Mouse (Mus musculus) hindbrain, postnatal 0 days (tissue): ENCODE measurements at regions not wholly inside any gene's neighbourhood (a gene's known extent, or its start where the extent isn't known, plus 50 kb on each side); places are given as distances from the start of the nearest gene placed in this dataset.

Source experiments
- ATAC-seq: fragments of 200-750 bp; cut with Nextera tagmentation; 2 replicates; pipeline ENCODE4 v1.8.0; 2017; ENCODE audit warnings: mild to moderate bottlenecking, moderate TSS enrichment, moderate library complexity
- DNase-seq: peaks from one replicate; pipeline ENCODE4 v3.0.0-alpha.2; 2015; ENCODE audit warnings: low spot score
- H3K27ac ChIP-seq: fragments of 300-500 bp; sonication (generic); 2 replicates; pipeline ENCODE4 v1.5.1; 2014; ENCODE audit warnings: mild to moderate bottlenecking
- H3K27me3 ChIP-seq: fragments of 300-500 bp; sonication (generic); 2 replicates; pipeline ENCODE4 v1.6.1; 2014; ENCODE audit warnings: low read length, mixed read lengths; ENCODE audit not compliant: insufficient read depth
- H3K36me3 ChIP-seq: fragments of 300-500 bp; sonication (generic); 2 replicates; pipeline ENCODE4 v1.6.1; 2014; ENCODE audit warnings: low read length, mixed read lengths; ENCODE audit not compliant: insufficient read depth
- H3K4me1 ChIP-seq: fragments of 300-500 bp; sonication (generic); 2 replicates; pipeline ENCODE4 v1.6.1; 2014; ENCODE audit warnings: antibody characterized with exemption, low read length, mixed read lengths; ENCODE audit not compliant: insufficient read depth
- H3K4me2 ChIP-seq: fragments of 300-500 bp; sonication (generic); 2 replicates; pipeline ENCODE4 v1.6.1; 2014; ENCODE audit warnings: low read depth, mild to moderate bottlenecking, low read length, moderate library complexity, mixed read lengths
- H3K4me3 ChIP-seq: fragments of 300-500 bp; sonication (generic); 2 replicates; pipeline ENCODE4 v1.5.1; 2014; ENCODE audit warnings: low read length
- H3K9ac ChIP-seq: fragments of 300-500 bp; sonication (generic); replicated peaks from 2 replicates; pipeline ENCODE4 v1.6.1; 2014; ENCODE audit warnings: mild to moderate bottlenecking, low read length, moderate library complexity, mixed read lengths
- H3K9me3 ChIP-seq: fragments of 300-500 bp; sonication (generic); 2 replicates; pipeline ENCODE4 v1.6.1; 2016; ENCODE audit warnings: low read length, mixed read lengths
- CTCF ChIP-seq: IDR thresholded peaks from 2 replicates; pipeline ENCODE4 v1.5.1; 2016; ENCODE audit warnings: antibody characterized with exemption, control low read depth, low read depth
- WGBS: fragments of 180-500 bp; shearing (Covaris S2); extraction: QIAGEN DNeasy Blood & Tissue Kit; methylation state at CpG from one replicate; pipeline ENCODE4 v1.1.7; 2014; 5-methylcytosine and 5-hydroxymethylcytosine counted together

GRCm38 (mm10) chrX:11576287-11576686, 248.7 kb downstream of the H2al1j start:
- H3K27me3 ChIP-seq: no peaks in the 10 kb centered on the region
- no peaks in the 10 kb centered on the region for H3K36me3 ChIP-seq
- DNase-seq (no peak), ATAC-seq (no peak)
- no peaks in the 10 kb centered on the region for H3K9me3 ChIP-seq
- no peaks in the 10 kb centered on the region for H3K4me1 ChIP-seq
- no peak overlapping the region for H3K4me2 ChIP-seq
- no peak overlapping the region for H3K27ac ChIP-seq
- WGBS: 62% methylated on average over 8 of the region's 8 CpGs
- H3K9ac ChIP-seq: no peak overlapping the region
- no peak for TF ChIP-seq CTCF
- no peak overlapping the region for H3K4me3 ChIP-seq

GRCm38 (mm10) chrX:11577294-11577693, 249.7 kb downstream of the H2al1j start:
- no peak overlapping the region for H3K4me3 ChIP-seq
- no peaks in the 10 kb centered on the region for H3K27me3 ChIP-seq
- no peaks in the 10 kb centered on the region for H3K36me3 ChIP-seq
- WGBS: 56% methylated on average over 3 of the region's 3 CpGs
- TF ChIP-seq CTCF: no peak
- H3K9ac ChIP-seq: no peak overlapping the region
- no peak overlapping the region for H3K4me2 ChIP-seq
- no peaks in the 10 kb centered on the region for H3K4me1 ChIP-seq
- 0 out of 2 replicates have a peak, but pooled peaks have one; percentile 27 for ATAC-seq
- no peaks in the 10 kb centered on the region for H3K9me3 ChIP-seq
- DNase-seq: peak; percentile 59
- no peak overlapping the region for H3K27ac ChIP-seq

DNA sequence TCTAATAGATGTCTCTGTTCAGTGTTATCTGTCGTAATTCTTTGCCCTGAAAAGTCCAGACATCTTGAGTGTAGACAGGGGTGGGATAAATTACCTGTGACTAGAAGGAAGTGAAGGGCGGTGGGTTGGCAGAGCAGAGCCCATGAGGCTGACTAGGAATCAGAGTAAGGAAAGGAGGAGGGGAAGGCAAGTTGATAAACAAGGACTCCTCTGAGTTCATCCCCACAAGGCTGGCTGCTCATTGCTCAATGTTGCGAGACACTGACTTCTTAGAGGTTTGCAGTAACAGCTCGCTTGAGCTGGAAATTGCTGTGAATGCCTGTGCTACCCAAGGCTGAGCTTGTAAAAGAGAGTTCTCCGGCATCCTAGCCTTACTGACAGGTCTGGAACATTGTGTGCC, 257.7 kb downstream of the H2al1j start:
- no peak overlapping the region for H3K27ac ChIP-seq
- no peak overlapping the region for H3K9ac ChIP-seq
- TF ChIP-seq CTCF: no peak
- H3K9me3 ChIP-seq: no peaks in the 10 kb centered on the region
- whole genome bisulfite sequencing: 72% methylated on average over 5 of the region's 5 CpGs
- no peak overlapping the region for H3K4me3 ChIP-seq
- DNase-seq: no peak
- H3K27me3 ChIP-seq: no peaks in the 10 kb centered on the region
- H3K36me3 ChIP-seq: no peaks in the 10 kb centered on the region
- H3K4me1 ChIP-seq: no peaks in the 10 kb centered on the region
- no peak overlapping the region for H3K4me2 ChIP-seq
- no peak for ATAC-seq

DNA sequence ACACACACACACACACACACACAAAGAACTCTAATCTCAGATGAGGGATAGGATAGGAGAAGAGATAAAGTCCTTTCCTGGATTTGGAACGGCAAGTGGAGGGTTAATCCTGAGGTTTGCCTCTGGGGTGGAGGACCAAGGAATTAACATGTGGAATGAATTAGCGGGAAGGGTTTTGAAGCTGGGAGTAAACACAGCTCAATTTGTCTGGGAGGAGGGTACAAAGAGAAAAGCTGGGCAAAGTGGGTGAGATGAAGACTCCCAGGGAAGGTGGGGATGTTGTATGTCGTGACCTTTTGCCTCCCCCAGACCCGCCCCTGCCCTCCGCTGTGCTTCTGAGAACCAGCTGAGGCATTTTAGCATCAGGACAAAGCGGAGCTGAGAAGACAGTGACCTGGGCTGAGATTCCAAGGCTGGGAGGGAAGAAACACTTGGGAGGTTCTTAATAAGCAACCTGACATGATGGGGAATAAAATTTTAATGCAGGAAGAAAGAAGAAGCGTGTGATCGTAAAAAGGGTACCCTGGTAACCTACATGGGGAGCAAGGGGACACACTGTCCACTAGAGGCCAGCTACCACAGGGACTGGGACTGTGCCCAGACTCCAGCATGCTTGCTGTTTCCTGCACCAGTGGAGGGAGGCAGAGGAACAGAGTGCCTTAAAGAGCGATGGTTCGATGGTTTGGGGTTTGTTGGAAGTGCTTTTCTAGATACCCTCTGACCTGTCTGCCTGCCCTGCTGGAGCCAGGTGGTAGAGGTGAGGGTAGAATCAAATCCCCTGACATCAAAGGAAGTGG, 264.0 kb downstream of the H2al1j start:
- no peaks in the 10 kb centered on the region for H3K4me1 ChIP-seq
- WGBS: 30% methylated on average over 10 of the region's 10 CpGs
- H3K36me3 ChIP-seq: no peaks in the 10 kb centered on the region
- ATAC-seq (no peak), DNase-seq (peak; percentile 28)
- H3K4me3 ChIP-seq: no peak overlapping the region
- H3K9ac ChIP-seq: no peak overlapping the region
- H3K27ac ChIP-seq: no peak overlapping the region
- H3K9me3 ChIP-seq: no peaks in the 10 kb centered on the region
- H3K4me2 ChIP-seq: no peak overlapping the region
- no peaks in the 10 kb centered on the region for H3K27me3 ChIP-seq
- peak; percentile 60 for TF ChIP-seq CTCF

DNA sequence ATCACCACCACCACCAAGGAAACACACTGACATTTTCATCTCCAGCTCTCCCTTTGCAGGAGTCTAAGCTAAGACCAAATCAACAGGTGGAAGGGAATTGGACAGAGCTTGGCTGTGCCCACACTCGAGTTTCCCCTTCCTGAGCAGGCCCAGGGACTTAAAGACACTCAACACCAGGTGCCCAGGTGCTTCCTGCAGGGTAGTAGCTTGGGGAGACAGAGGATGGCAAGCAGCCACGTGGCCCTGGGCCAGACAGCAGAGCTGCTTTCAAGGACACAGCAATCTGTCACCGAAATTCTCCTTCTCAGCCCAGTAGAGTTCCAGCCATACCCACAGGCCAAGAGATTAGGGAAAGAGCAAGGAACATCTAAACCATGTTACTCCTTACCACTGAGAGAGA, 266.9 kb downstream of the H2al1j start:
- Histone ChIP-seq H3K27me3 (no peaks in the 10 kb centered on the region), H3K4me3 (no peak overlapping the region), H3K4me1 (no peaks in the 10 kb centered on the region), H3K27ac (no peak overlapping the region), H3K4me2 (no peak overlapping the region), H3K9me3 (no peaks in the 10 kb centered on the region), H3K36me3 (no peaks in the 10 kb centered on the region), H3K9ac (no peak overlapping the region)
- no peak for TF ChIP-seq CTCF
- DNase-seq (no peak), ATAC-seq (no peak)
- WGBS: 58% methylated on average over 3 of the region's 3 CpGs

- Histone ChIP-seq H3K4me1 (no peaks in the 10 kb centered on the region), H3K4me2 (no peak overlapping the region), H3K27ac (no peak overlapping the region), H3K36me3 (no peaks in the 10 kb centered on the region), H3K9ac (no peak overlapping the region), H3K9me3 (no peaks in the 10 kb centered on the region), H3K4me3 (no peak overlapping the region), H3K27me3 (no peaks in the 10 kb centered on the region)
- no peak for ATAC-seq
- no peak for TF ChIP-seq CTCF
- no peak for DNase-seq
- WGBS: 72% methylated on average over 7 of the region's 7 CpGs
Observed at GRCm38 (mm10) chrX:11597548-11597947, 269.9 kb downstream of the H2al1j start.

DNA sequence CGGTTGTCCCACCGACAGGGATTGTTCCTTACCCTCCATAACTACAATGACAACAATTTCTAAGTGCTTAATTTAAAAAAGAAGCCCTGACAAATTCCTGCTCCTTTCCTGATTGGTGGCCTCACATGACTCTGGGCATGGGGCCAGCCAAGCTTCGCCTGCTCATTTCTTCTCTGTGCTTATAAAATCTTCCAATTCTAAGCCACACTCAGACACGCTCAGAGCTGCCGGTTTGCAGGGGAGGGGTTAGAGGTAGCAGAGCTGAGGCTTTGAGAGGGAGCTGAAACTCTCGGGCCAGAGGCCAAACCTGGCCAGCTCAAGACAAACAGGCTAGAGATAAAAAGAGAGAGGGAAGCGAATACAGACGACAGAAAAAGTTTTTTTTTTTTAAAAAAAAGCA, 286.6 kb downstream of the H2al1j start:
- WGBS: 49% methylated on average over 8 of the region's 8 CpGs
- H3K9ac ChIP-seq: no peak overlapping the region
- no peak overlapping the region for H3K4me2 ChIP-seq
- ATAC-seq (no peak), DNase-seq (peak; percentile 31)
- no peaks in the 10 kb centered on the region for H3K27me3 ChIP-seq
- no peak for TF ChIP-seq CTCF
- H3K4me1 ChIP-seq: 0 out of 2 replicates have a peak, but pooled peaks cover 3% of the 10 kb centered on the region
- no peak overlapping the region for H3K27ac ChIP-seq
- no peaks in the 10 kb centered on the region for H3K36me3 ChIP-seq
- no peaks in the 10 kb centered on the region for H3K9me3 ChIP-seq
- no peak overlapping the region for H3K4me3 ChIP-seq
